Comparison of ENCODE assay signal across 19 mouse cellular contexts in the genomic region with DNA sequence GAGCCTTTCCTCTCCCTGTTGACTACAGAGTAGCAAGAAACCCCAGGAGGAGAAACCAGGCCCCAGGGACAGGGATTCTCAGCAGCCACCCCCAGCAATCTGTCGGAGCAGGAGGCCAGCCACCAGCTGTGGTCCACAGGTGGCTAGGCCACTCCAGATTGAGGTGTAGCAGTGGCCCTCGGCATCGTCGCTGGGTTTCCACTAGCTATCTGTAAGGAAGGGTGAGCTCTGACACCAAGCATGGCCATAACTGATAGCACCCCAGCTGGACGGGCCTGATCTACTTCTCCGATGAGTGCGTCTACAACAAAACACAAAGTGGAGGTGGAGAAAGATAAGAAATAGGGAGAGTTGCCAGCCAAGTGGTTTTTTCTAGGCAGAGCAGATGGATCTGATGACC. TPM values are rescaled to one million over a fixed set of nuclear protein-coding genes. Genes with fewer than 3 reads are reported as not detected.
"Had no signal": no experiment of that assay in that cellular context is flagged by ENCODE, and none has a peak within 500 bp of the region (broad histone marks: within the 10 kb centered on the region; RNA-seq: fewer than 3 reads in every experiment).

No protein-coding gene starts in this region.

RNA-seq across cellular contexts. Expression of gene Gm27179, which starts 24.2 kb away (rescaled TPM):
- total RNA-seq: layer of hippocampus, adult 8-10 months; layer of hippocampus, postnatal 10 days; layer of hippocampus, postnatal 36 days; left cerebral cortex, adult 2 months; left cerebral cortex, postnatal 36 days; liver, adult 2 months; monocyte, adult 5-6 weeks; neutrophil, adult 5-6 weeks had no signal
- polyA plus RNA-seq: intestine, postnatal 0 days; kidney, embryonic 14.5 days; limb, embryonic 11.5 days; limb, embryonic 14.5 days; liver, adult 2 months; lung, embryonic 15.5 days; midbrain, embryonic 10.5 days; midbrain, embryonic 13.5 days; midbrain, embryonic 16.5 days; myocyte; neural tube, embryonic 13.5 days; stomach, postnatal 0 days had no signal

RNA-seq across cellular contexts. Expression of gene Gm16867, which starts 33.4 kb away (rescaled TPM):
- total RNA-seq: liver, adult 2 months had no signal
- polyA plus RNA-seq: intestine, postnatal 0 days; kidney, embryonic 14.5 days; limb, embryonic 11.5 days; limb, embryonic 14.5 days; lung, embryonic 15.5 days; midbrain, embryonic 10.5 days; midbrain, embryonic 13.5 days; midbrain, embryonic 16.5 days; myocyte; neural tube, embryonic 13.5 days; stomach, postnatal 0 days had no signal
